Mouse (Mus musculus) heart, embryonic 11.5 days (tissue): ENCODE results near the gene Tmem190. TPM values are rescaled to one million over a fixed set of nuclear protein-coding genes. Genes with fewer than 3 reads are reported as not detected.

Experiments used
- ATAC-seq: fragments of 200-750 bp; cut with Nextera tagmentation; replicated peaks from 2 replicates; pipeline ENCODE4 v1.8.0; 2017; ENCODE audit warnings: moderate library complexity; ENCODE audit not compliant: insufficient number of reproducible peaks, low FRiP score, low TSS enrichment
- H3K27ac ChIP-seq: fragments of 300-500 bp; sonication (generic); 2 replicates; pipeline ENCODE4 v1.5.1; 2014; ENCODE audit warnings: mild to moderate bottlenecking, low read depth, low read length
- H3K27me3 ChIP-seq: fragments of 300-500 bp; sonication (generic); 2 replicates; pipeline ENCODE4 v1.6.1; 2014; ENCODE audit warnings: mild to moderate bottlenecking, low read length, mixed read lengths; ENCODE audit not compliant: control insufficient read depth, insufficient read depth
- H3K36me3 ChIP-seq: fragments of 300-500 bp; sonication (generic); 2 replicates; pipeline ENCODE4 v1.6.1; 2014; ENCODE audit warnings: mild to moderate bottlenecking, low read length, moderate library complexity, mixed read lengths; ENCODE audit not compliant: control insufficient read depth, insufficient read depth
- H3K4me1 ChIP-seq: fragments of 300-500 bp; sonication (generic); 2 replicates; pipeline ENCODE4 v1.6.1; 2014; ENCODE audit warnings: low read length; ENCODE audit not compliant: control insufficient read depth, insufficient read depth
- H3K4me2 ChIP-seq: fragments of 300-500 bp; sonication (generic); 2 replicates; pipeline ENCODE4 v1.6.1; 2014; ENCODE audit warnings: mild to moderate bottlenecking, moderate library complexity
- H3K4me3 ChIP-seq: fragments of 300-500 bp; sonication (generic); 2 replicates; pipeline ENCODE4 v1.5.1; 2014; ENCODE audit warnings: low read depth, low read length
- H3K9ac ChIP-seq: fragments of 300-500 bp; sonication (generic); 2 replicates; pipeline ENCODE4 v1.6.1; 2014; ENCODE audit warnings: mild to moderate bottlenecking, low read depth, low read length, moderate library complexity
- H3K9me3 ChIP-seq: fragments of 300-500 bp; sonication (generic); replicated peaks from 2 replicates; pipeline ENCODE4 v1.6.1; 2016; ENCODE audit warnings: low read length; ENCODE audit not compliant: control insufficient read depth
- WGBS: fragments of 180-500 bp; shearing (Covaris S2); extraction: QIAGEN DNeasy Blood & Tissue Kit; methylation state at CpG from one replicate; pipeline ENCODE4 v1.1.7; 2014; ENCODE audit not compliant: insufficient replicate concordance; 5-methylcytosine and 5-hydroxymethylcytosine counted together
- polyA plus RNA-seq: library from polyadenylated mRNA; unstranded; fragments of >200 nt; fragmentation: Nextera tagmentation; extraction: Ambion mirVana; gene quantifications from 2 replicates; pipeline ENCODE4 v1.2.1, GENCODE M21; 2014

Tmem190 gene
- polyA plus RNA-seq, 1 experiment from 2014 or later: not detected

DNA sequence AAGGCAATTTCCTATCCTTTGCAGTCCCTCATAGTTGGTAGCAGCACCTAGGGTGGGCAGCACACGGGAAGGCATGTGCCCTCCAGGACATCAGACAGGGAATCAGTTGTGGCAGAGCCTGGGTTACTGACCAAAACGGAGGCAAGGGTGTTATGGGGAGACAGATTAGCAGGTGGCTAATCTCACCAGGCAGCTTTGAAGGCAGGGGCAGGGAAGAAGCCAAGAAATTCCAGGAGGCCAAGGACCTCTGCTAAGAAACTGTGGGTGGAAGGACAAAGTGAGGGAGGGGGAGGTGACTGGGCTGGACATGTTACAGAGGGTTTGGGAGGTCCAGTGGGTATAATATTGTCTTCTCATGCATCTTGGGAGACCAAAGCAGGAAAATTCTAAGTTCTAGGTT lies 39.4 kb upstream of the Tmem190 start:
- Histone ChIP-seq H3K27me3 (no peaks in the 10 kb centered on the region), H3K36me3 (peaks cover 13% of the 10 kb centered on the region), H3K27ac (no peak overlapping the region), H3K9ac (0 out of 2 replicates have a peak overlapping the region, but pooled peaks have one; percentile 3), H3K4me2 (0 out of 2 replicates have a peak overlapping the region, but pooled peaks have one; percentile 22), H3K4me3 (no peak overlapping the region), H3K9me3 (no peaks in the 10 kb centered on the region), H3K4me1 (peaks cover 20% of the 10 kb centered on the region)
- 49% methylated on average over 2 of the region's 2 CpGs for whole genome bisulfite sequencing
- no peak for ATAC-seq

DNA sequence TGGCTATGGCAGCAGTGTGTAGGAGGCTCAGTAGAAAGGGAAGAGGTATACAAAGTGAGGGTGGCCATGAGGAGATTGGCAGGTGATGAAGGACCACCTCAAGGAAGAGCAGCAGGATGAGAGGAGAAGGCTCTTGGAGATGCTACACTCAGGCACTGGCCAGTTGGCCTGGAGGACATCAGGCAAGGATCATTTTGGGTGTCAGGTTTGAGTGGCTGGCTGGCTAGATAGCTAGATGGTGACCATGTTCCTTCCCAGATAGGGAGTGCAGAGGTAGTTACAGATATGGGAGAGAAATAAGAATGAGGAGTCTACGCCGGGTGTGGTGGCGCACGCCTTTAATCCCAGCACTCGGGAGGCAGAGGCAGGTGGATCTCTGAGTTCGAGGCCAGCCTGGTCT lies 37.9 kb upstream of the Tmem190 start:
- no peaks in the 10 kb centered on the region for H3K9me3 ChIP-seq
- no peak overlapping the region for H3K27ac ChIP-seq
- H3K27me3 ChIP-seq: no peaks in the 10 kb centered on the region
- peaks cover 13% of the 10 kb centered on the region for H3K36me3 ChIP-seq
- no peak overlapping the region for H3K4me3 ChIP-seq
- no peak overlapping the region for H3K4me2 ChIP-seq
- H3K4me1 ChIP-seq: peaks cover 20% of the 10 kb centered on the region
- no peak for ATAC-seq
- WGBS: 85% methylated on average over 5 of the region's 6 CpGs
- no peak overlapping the region for H3K9ac ChIP-seq

DNA sequence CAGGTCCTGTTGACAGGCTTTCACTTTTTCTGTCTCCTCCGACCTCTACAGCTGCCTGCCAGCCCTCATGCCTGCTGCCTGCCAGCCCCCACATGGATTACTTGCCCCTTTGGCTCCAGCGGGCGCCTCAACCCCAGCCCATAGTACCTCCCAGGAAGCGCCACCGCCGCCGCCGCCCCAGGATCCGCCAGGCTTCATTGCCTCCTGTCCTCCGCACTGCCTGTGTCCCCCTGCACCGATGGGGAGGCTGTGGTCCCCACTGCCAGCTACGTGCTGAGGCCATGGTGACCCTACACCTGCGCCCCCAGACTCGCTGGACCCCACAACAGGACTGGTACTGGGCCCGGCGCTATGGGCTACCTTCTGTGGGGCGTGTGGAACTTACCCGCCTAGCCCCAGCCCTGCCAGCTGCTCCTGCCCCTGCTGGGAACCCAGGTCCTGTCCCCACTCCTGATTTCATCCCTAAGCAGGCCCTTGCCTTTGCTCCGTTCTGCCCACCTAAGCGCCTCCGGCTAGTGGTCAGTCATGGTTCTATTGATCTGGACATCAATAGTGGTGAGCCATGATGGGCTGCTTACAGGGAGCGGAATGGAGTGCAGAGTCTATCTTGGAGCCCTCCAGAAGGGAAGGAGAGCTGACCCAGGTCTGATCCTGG lies 36.3 kb upstream of the Tmem190 start:
- Histone ChIP-seq H3K9me3 (no peaks in the 10 kb centered on the region), H3K4me3 (no peak overlapping the region), H3K4me1 (peaks cover 18% of the 10 kb centered on the region), H3K4me2 (0 out of 2 replicates have a peak overlapping the region, but pooled peaks have one; percentile 20), H3K27ac (0 out of 2 replicates have a peak overlapping the region, but pooled peaks have one; percentile 71), H3K27me3 (no peaks in the 10 kb centered on the region), H3K9ac (no peak overlapping the region), H3K36me3 (peaks cover 13% of the 10 kb centered on the region)
- WGBS: 78% methylated on average over 20 of the region's 22 CpGs
- ATAC-seq: no peak

DNA sequence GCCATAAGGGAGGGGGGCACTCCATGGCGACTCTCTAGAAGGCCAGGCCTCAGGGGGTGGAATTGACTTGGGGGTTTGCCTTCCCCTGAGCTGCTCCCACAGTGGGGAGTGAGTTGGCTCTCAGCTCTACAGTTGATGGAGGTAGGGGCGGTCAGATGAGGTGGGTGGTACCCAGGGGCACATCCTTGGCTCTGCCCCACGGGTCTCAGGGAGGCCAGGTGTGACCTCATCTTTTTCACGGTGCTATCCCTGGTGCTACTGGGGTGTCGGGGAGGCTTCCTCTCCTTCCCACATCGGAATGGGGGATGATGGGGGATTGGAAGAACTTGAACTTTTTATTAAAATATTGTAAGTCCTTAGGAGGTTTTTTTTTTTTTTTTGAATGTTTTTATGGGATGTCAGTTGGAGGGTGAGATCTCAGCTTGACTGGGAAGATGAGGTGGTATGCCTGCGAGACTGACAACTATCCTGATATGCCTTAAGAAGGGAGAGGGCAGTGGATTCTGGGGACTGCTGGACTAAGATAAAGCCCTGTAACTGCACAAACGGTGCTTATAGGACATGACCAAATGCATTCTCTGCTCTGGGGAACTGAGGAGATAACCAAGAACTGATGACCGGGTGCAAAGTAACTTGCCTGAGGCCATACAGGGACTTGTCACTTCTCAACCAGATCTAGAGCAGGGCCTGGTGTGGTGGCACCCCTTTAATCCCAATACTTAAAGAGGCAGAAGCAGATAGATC lies 35.4 kb upstream of the Tmem190 start:
- Histone ChIP-seq H3K4me1 (peaks cover 18% of the 10 kb centered on the region), H3K36me3 (peaks cover 13% of the 10 kb centered on the region), H3K9me3 (no peaks in the 10 kb centered on the region), H3K9ac (no peak overlapping the region), H3K27ac (peak overlapping the region; percentile 80), H3K4me3 (no peak overlapping the region), H3K4me2 (0 out of 2 replicates have a peak overlapping the region, but pooled peaks have one; percentile 20), H3K27me3 (no peaks in the 10 kb centered on the region)
- WGBS: 49% methylated on average over 9 of the region's 9 CpGs
- ATAC-seq: 0 out of 2 replicates have a peak, but pooled peaks have one; percentile 13

DNA sequence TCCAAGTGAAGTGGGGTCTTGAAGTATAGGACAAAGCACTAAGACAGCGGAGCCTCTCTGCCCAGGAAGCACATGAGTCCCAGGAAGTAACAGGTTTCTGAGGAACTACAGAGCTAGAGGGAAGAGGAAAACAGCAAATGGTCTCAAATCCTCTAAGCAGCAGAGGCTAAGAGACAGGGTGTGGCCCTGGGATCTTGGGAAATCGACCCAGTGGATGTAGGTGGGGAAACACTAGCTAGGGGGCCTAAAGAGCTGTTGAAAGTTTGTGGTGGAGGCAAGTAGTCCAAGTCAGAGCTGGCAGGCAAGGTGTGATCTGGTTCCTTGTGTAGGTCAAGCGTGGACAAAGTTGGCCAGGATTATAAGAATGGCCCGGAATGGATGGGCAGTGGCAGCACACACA lies 34.4 kb upstream of the Tmem190 start:
- Histone ChIP-seq H3K27me3 (no peaks in the 10 kb centered on the region), H3K27ac (peak overlapping the region; percentile 80), H3K4me1 (peaks cover 13% of the 10 kb centered on the region), H3K4me2 (no peak overlapping the region), H3K9ac (no peak overlapping the region), H3K36me3 (peaks cover 9% of the 10 kb centered on the region), H3K4me3 (no peak overlapping the region), H3K9me3 (no peaks in the 10 kb centered on the region)
- no peak for ATAC-seq
- 70% methylated on average over 4 of the region's 4 CpGs for WGBS

DNA sequence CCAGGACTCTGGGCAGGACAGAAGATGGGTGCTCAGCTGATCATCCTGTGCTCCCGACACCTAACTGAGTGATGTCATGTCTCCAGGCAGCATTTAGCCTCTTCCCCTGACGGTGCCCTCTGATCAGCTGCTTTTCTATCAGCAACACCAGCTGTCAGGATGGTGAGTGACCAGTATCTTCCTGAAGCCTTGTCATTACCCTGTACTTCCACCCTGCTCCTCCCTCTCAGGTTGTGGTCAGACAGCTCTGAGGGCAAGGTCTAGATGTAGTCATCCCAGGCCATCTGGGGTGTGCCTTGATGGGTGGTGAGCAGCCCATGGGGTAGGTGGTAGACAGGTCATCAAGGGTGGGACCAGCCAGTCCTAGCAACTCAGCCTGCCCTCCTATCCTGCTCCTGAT lies 33.6 kb upstream of the Tmem190 start:
- Histone ChIP-seq H3K9me3 (no peaks in the 10 kb centered on the region), H3K9ac (no peak overlapping the region), H3K4me1 (peaks cover 12% of the 10 kb centered on the region), H3K4me2 (no peak overlapping the region), H3K27me3 (no peaks in the 10 kb centered on the region), H3K4me3 (no peak overlapping the region), H3K36me3 (peaks cover 9% of the 10 kb centered on the region), H3K27ac (peak overlapping the region; percentile 57)
- WGBS: 51% methylated on average over 2 of the region's 2 CpGs
- ATAC-seq: peak; percentile 55

DNA sequence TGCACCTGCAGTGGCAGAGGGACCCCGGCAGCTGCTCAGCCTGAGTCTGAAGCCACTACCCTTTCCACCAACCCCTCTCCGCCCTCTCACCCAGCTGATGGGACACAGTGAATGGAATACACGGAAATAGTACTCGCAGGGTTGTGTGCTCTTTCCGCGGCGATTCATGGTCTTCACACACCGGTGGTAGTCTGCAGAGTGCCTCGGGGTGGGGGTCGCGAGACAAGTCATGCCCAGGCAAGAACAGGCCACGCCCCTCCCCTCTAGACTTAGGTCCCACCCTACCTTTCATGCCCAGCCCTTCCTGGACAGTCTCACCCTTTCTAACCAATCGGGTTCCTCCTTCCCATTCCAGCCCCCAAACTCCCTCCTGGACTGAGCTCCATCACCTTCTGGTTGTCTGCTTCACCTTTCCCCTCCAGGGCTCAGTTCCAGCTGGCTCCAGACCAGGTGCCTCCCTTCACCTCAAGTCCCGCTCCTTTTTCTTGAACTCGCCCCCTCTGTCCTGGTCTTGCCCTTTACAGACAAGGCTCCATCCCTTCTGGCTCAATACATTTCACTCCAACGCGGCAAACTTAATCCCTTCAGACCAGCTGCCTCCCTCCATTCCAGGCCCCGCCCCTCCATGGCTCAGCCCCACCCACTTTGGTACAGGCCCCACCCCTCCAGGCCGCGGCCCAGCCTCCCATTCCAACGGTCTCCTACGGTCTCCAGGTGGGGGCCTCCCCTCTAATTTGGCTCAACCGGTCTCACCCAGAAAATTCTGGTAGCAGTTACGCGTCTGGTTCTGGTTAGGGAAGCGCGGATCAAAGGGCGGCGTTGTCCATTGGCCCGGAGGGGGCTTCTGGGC lies 30.5 kb upstream of the Tmem190 start:
- Histone ChIP-seq H3K36me3 (no peaks in the 10 kb centered on the region), H3K4me1 (peaks cover 12% of the 10 kb centered on the region), H3K9ac (peak overlapping the region; percentile 60), H3K9me3 (no peaks in the 10 kb centered on the region), H3K4me2 (peak overlapping the region; percentile 68), H3K4me3 (peak overlapping the region; percentile 43), H3K27me3 (no peaks in the 10 kb centered on the region), H3K27ac (no peak overlapping the region)
- peak; percentile 83 for ATAC-seq
- 2% methylated on average over 30 of the region's 30 CpGs for WGBS

DNA sequence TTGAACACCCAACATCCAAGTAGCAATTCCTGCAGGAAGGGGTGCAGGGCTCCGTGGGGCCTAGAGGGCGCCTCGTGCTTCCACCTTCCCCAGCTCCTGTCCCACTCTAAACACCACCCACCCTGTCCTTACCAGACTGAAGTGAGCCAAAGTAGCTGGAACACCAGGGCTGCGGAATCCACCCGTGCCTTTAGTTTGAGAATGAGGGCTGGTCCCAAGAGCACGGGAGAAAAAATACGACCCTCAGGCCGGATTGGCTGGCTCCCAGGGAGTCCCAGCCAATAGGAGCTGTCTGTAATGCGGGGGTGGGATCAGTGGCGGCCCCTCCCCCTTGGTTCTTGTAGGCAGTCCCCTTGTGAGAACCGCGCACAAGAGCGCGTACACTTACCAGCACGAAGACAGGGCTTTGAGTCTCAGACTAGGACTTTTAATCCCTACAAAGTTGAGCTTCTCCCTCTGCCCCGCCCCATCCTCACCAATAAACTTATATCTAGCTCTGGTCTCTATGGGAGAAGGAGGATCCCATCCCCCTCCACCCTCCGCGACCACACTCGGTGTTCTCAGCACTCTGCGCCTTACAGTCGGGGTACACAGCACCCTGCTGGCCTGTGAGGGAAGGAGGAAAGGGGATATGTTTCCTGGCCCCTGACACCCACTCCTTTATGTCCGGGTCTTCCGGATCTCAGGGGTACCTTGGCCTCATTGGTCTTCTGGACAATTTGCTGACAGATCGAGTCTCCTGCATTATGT lies 29.7 kb upstream of the Tmem190 start, which contains the start of gene Cox6b2:
Cox6b2 (minus strand) TSS at position 274 of the 750 bp plus-strand sequence.
- Histone ChIP-seq H3K4me2 (peak within 1 kb of the TSS; percentile 68), H3K36me3 (no peaks in the 10 kb centered on the region), H3K4me3 (peak within 1 kb of the TSS; percentile 43), H3K27ac (no peak within 1 kb of the TSS), H3K4me1 (peaks cover 12% of the 10 kb centered on the region), H3K9ac (peak within 1 kb of the TSS; percentile 60), H3K9me3 (no peaks in the 10 kb centered on the region), H3K27me3 (no peaks in the 10 kb centered on the region)
- WGBS: 3% methylated on average over 21 of the region's 24 CpGs
- peak; percentile 93 for ATAC-seq
